Mouse (Mus musculus) megakaryocyte, embryonic 14.5 days (primary cell): ENCODE data around the gene Bpifc. TPM values are rescaled to one million over a fixed set of nuclear protein-coding genes. Genes with fewer than 3 reads are reported as not detected.

Experiments
- H3K27me3 ChIP-seq: replicated peaks from 2 replicates; pipeline ENCODE3; 2012; ENCODE audit warnings: inconsistent platforms
- H3K36me3 ChIP-seq: replicated peaks from 2 replicates; pipeline ENCODE3; 2012; ENCODE audit warnings: low read length, inconsistent platforms, mixed read lengths
- H3K4me1 ChIP-seq: 2 replicates; pipeline ENCODE4 v1.6.1; 2012; ENCODE audit warnings: inconsistent platforms
- H3K4me3 ChIP-seq: replicated peaks from 2 replicates; pipeline ENCODE3; 2012; ENCODE audit warnings: moderate library complexity, mild to moderate bottlenecking, inconsistent platforms
- H3K9me3 ChIP-seq: 2 replicates; pipeline ENCODE4 v1.6.1; 2012; ENCODE audit warnings: inconsistent platforms
- FLI1 ChIP-seq: IDR thresholded peaks from 2 replicates; pipeline ENCODE4 v1.6.1; 2012; ENCODE audit warnings: low read length, inconsistent platforms, mixed read lengths
- GATA1 ChIP-seq: IDR thresholded peaks from 3 replicates; pipeline ENCODE4 v1.6.1; 2012; ENCODE audit warnings: mixed read lengths, low read length, inconsistent platforms, borderline replicate concordance
- polyA plus RNA-seq: library from polyadenylated mRNA; stranded (reverse); fragments of >175 nt; gene quantifications from 2 replicates; pipeline ENCODE4 v1.2.3, GENCODE M21; 2012; ENCODE audit warnings: low replicate concordance; ENCODE audit not compliant: insufficient read depth

Gene Bpifc
- polyA plus RNA-seq, 1 experiment: not detected

DNA sequence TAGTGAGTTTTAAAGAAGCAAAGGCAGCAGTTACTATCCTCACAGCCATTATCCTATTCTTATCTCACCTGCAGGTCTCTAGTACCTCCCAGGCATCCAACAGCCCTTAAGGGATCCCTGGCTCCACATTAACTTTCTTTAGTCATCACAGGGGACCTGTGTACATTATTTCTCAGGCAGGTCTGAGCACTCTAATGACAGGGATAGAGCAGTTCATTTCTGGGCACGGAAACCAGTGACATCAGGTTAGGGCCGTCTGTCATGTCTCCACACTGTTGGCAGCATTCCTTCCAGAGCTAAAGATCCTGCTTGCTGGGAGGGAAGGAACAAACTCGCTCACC lies 9.7 kb upstream of the Bpifc start:
- H3K27me3 ChIP-seq: peaks cover 2% of the 10 kb centered on the region
- no peaks in the 10 kb centered on the region for H3K9me3 ChIP-seq
- peak overlapping the region; percentile 99 for H3K4me3 ChIP-seq
- H3K36me3 ChIP-seq: peaks cover 8% of the 10 kb centered on the region
- TF ChIP-seq GATA1 (no peak), FLI1 (no peak)
- H3K4me1 ChIP-seq: peaks cover 44% of the 10 kb centered on the region

DNA sequence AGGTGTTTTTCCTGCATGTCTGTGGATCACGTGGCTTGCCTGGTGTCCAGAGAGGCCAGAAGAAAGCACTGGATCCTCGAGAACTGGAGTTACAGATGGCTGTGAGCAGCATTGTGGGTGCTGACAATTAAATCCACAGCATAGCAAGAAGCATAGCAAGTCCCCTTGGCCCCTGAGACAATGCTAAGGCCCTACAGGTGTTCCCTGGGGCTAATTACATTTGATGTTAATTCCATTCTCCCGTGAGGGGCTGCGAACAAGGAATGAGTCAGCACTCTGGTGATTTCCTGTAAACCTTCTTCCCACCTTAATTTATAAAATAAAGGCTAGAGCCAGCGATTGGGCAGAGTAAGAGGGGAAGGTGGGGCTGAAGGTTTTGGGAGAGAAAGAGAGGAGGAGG lies 7.1 kb upstream of the Bpifc start:
- no peak for TF ChIP-seq GATA1
- no peak for TF ChIP-seq FLI1
- peaks cover 23% of the 10 kb centered on the region for H3K4me1 ChIP-seq
- no peak overlapping the region for H3K4me3 ChIP-seq
- H3K27me3 ChIP-seq: peaks cover 4% of the 10 kb centered on the region
- H3K36me3 ChIP-seq: no peaks in the 10 kb centered on the region
- no peaks in the 10 kb centered on the region for H3K9me3 ChIP-seq

DNA sequence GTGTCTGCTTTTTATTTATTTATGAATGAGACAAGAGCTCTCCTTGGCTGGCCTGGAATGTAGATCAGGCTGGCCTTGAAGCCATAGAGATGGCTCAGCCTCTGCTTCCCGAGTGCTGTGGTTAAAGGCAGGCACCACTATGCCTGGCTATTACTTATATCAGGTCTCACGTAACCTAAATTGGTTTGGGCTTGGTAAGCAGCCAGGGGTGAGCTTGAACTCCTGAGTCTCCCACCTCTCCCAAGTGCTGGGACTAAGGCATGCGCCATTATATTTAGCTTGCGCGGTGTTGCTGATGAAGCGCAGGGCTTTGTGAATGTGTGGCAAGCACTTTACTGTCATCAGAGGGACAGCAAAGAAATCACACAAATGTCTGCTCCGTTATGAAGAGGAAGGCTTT lies 6.1 kb upstream of the Bpifc start:
- H3K9me3 ChIP-seq: no peaks in the 10 kb centered on the region
- no peak overlapping the region for H3K4me3 ChIP-seq
- H3K36me3 ChIP-seq: no peaks in the 10 kb centered on the region
- no peak for TF ChIP-seq GATA1
- TF ChIP-seq FLI1: no peak
- peaks cover 4% of the 10 kb centered on the region for H3K27me3 ChIP-seq
- H3K4me1 ChIP-seq: peaks cover 16% of the 10 kb centered on the region

DNA sequence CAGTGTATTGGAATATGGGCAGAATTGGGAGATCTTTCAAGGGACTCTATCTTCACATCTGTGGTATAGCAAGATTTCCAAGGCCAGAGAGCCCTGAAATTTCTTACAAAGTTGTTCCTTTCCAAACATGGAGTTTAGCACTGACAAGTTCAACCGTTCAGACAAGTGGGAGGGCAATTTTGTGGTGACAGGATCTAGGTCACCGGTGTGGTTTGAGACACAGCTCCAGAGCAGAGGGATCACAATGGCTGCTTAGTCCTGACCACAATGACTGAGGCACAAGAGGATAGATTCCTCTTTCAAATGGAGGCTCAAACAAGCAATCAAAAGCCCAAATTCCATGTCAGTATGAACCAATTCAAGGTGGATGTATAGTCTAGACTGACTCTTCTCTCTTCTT lies 523 bp downstream of the Bpifc start:
- TF ChIP-seq FLI1 (no peak), GATA1 (no peak)
- peaks cover 3% of the 10 kb centered on the region for H3K27me3 ChIP-seq
- H3K4me1 ChIP-seq: peaks cover 32% of the 10 kb centered on the region

DNA sequence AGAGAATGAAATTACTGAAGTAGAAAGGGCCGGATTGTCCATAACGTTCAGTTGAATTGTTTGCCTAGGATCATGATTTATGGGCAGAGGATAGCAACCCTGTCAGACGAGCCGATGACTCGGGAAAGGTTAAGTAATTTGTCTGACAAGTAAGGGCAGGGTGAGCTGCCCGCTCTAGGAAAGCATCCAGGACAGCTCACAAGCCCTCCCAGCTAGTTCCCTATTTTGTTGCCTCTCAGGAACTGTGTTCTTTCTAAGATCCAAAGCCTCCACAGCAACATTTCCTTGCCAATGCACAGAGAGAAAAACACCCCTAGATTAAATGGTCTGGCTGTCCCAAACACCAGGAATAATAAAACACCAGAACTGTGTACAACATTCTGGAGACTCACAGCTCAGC lies 1.1 kb downstream of the Bpifc start:
- H3K36me3 ChIP-seq: no peaks in the 10 kb centered on the region
- peaks cover 3% of the 10 kb centered on the region for H3K27me3 ChIP-seq
- H3K9me3 ChIP-seq: no peaks in the 10 kb centered on the region
- no peak overlapping the region for H3K4me3 ChIP-seq
- H3K4me1 ChIP-seq: peaks cover 32% of the 10 kb centered on the region
- TF ChIP-seq FLI1 (no peak), GATA1 (no peak)

More for the DNA sequence above, 523 bp downstream of the Bpifc start:
- H3K4me3 ChIP-seq: no peak overlapping the region
- H3K36me3 ChIP-seq: no peaks in the 10 kb centered on the region
- no peaks in the 10 kb centered on the region for H3K9me3 ChIP-seq

DNA sequence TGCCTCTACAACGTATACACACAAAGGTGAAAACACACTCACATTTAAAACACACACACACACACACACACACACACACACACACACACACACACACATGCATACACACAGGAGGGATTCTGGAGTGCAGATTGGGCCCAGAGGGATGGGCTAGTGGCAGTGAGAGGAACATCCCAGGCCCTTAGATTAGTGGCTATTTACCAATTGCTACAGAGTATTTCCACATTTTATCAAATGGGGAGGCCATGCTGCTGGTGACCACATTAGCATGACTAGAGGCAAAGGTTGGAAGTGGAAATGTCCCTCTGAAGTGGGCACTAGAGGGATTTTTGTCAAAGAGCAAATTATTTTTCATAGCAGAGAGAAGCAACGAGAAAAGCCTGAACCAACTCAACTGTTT lies 2.0 kb downstream of the Bpifc start:
- Histone ChIP-seq H3K4me3 (no peak overlapping the region), H3K27me3 (peaks cover 1% of the 10 kb centered on the region), H3K36me3 (no peaks in the 10 kb centered on the region), H3K9me3 (no peaks in the 10 kb centered on the region), H3K4me1 (peaks cover 32% of the 10 kb centered on the region)
- no peak for TF ChIP-seq GATA1
- TF ChIP-seq FLI1: no peak

DNA sequence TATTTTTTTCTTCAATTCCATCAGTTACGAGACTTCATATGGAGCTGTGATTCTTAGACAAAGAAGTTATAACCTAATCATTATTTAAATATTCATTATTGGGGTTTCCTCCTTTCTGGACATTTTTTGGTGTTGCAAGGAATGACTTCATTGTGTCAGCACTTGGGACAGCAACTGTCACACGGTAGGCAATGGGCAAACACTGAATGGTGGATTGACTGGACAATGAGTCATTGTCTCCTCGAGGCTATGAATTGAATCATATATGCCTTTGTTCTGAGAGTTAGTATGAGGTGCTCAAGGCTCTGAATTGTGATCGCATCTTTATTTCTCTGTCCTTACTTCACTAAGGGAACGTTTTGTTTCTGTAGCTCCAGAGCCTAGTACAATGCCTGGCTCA lies 5.2 kb downstream of the Bpifc start:
- Histone ChIP-seq H3K4me3 (no peak overlapping the region), H3K27me3 (peaks cover 1% of the 10 kb centered on the region), H3K36me3 (no peaks in the 10 kb centered on the region), H3K4me1 (peaks cover 19% of the 10 kb centered on the region), H3K9me3 (no peaks in the 10 kb centered on the region)
- TF ChIP-seq FLI1 (no peak), GATA1 (no peak)

DNA sequence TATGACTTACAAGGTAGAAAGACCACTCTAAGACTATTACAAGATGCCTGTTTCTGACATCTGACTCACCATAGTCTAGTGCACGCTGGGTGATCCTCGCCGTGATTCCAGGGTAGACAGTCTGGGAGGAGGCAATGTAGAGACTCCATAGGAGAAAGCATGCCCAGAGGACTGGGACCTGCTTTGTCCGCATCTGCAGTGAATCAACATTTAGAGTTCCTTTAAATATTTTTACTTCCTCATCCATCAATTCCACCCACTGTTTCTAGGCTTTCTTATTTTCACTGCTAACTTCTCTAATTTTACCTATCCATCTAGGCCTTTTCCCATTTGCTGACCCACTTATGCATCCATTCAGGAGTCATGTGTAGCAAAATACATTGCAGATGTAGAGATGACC lies 11.2 kb downstream of the Bpifc start:
- TF ChIP-seq GATA1 (no peak), FLI1 (no peak)
- no peak overlapping the region for H3K4me3 ChIP-seq
- 0 out of 2 replicates have a peak, but pooled peaks cover 6% of the 10 kb centered on the region for H3K9me3 ChIP-seq
- no peaks in the 10 kb centered on the region for H3K4me1 ChIP-seq
- H3K36me3 ChIP-seq: no peaks in the 10 kb centered on the region
- H3K27me3 ChIP-seq: no peaks in the 10 kb centered on the region

DNA sequence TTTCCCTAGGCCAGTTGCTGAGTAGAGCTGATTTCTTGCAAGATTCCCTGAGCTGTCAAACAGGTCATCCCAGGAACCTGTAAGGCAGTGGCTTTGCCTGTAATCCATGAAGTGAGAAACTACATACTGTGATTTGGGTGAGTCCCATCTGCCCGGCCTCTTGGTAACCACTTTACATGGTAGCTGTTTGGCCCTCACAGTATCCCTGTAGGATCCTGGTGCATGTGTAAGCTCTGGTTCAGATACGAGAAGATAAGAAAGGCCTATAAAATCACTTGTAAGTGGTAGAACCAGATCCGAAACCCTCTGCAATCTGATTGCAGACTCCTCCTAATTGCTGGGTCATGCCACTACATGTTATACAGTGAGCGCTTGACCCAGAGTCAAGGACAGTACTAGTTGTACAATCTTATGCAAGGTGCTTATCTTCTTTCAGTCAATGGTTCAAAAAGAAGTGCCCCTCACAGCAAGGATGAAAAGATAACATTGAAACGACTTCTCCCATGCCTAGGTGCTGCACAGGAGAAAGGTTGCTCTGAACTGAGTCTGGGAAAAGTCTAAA lies 17.1 kb downstream of the Bpifc start:
- Histone ChIP-seq H3K27me3 (peaks cover 3% of the 10 kb centered on the region), H3K4me1 (peaks cover 3% of the 10 kb centered on the region; the same call in 1 of the 2 replicates), H3K9me3 (0 out of 2 replicates have a peak, but pooled peaks cover 6% of the 10 kb centered on the region), H3K36me3 (no peaks in the 10 kb centered on the region), H3K4me3 (no peak overlapping the region)
- TF ChIP-seq FLI1 (no peak), GATA1 (no peak)

DNA sequence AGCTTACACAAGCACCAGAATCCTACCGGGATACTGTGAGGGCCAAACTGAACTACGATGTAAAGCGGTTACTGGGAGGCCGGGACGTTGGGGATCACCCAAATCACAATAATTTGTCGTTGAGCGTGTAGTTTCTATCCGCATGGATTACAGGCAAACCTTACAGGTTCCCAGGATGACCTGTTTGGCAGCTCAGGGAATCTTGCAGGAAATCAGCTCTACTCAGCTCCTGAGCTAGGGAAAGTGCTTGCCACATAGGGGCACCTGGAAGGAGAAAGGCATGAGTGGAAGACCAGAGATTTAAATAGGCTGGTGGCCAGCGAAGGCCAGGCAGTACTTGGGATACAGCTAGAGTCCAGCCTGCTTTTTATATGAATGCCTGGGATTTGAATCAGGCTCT lies 17.9 kb downstream of the Bpifc start:
- Histone ChIP-seq H3K9me3 (0 out of 2 replicates have a peak, but pooled peaks cover 6% of the 10 kb centered on the region), H3K4me3 (no peak overlapping the region), H3K36me3 (no peaks in the 10 kb centered on the region), H3K27me3 (peaks cover 3% of the 10 kb centered on the region), H3K4me1 (peaks cover 11% of the 10 kb centered on the region)
- TF ChIP-seq FLI1 (no peak), GATA1 (no peak)

DNA sequence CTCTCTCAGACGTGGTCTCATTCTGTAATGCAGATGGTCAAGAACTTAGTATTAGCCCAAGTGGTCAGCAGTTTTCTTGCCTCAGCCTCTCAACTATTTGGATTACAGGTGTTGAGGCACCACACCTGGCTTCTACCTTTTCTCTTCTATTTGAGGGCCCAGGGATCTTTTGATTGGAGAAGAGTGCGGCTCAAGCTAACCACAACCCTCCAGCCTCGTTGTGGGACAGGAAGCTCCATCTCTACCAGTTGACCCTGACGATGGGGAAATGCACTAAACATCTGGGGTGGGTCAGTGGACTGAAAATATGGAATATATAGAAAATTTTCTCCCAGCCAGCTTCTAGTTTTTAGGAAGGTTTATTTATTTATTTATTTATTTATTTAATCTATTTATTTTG lies 19.3 kb downstream of the Bpifc start:
- Histone ChIP-seq H3K4me3 (no peak overlapping the region), H3K36me3 (no peaks in the 10 kb centered on the region), H3K9me3 (no peaks in the 10 kb centered on the region), H3K4me1 (peaks cover 11% of the 10 kb centered on the region), H3K27me3 (peaks cover 5% of the 10 kb centered on the region)
- TF ChIP-seq GATA1: no peak
